Mouse (Mus musculus): ENCODE measurements around the gene Sult1d1. TPM values are rescaled to one million over a fixed set of nuclear protein-coding genes. Genes with fewer than 3 reads are reported as not detected.

The Sult1d1 gene
- not detected for polyA plus RNA-seq (2021)

GRCm38 (mm10) chr5:87568845-87569244 is at the start of gene Sult1d1:
TSS of gene Sult1d1 (minus strand) at chr5:87569027.
- TF ChIP-seq CTCF (IDR thresholded peaks at IDR 0.05): no peak
- ChIA-PET POLR2A (no interaction called here), CTCF (no interaction called here)
- no peaks in the 10 kb centered on the region for H3K27me3 ChIP-seq
- in situ Hi-C loops (cut with MboI; ENCODE audit: low pct_unique_long_range_greater_than_20kb): loop anchor here (5.0 kb wide), 1 partner anchor 37 kb away; no protein-coding TSS in a partner anchor
- no peak for ATAC-seq
- no peak for DNase-seq (ENCODE audit: low read depth, low spot score)

- ATAC-seq (no peak), DNase-seq (ENCODE audit: low read depth, low spot score) (no peak)
- ChIA-PET POLR2A (no interaction called here), CTCF (no interaction called here)
- in situ Hi-C loops (cut with MboI; ENCODE audit: low pct_unique_long_range_greater_than_20kb): no loop called here
- no peaks in the 10 kb centered on the region for H3K27me3 ChIP-seq
- no peak for TF ChIP-seq CTCF (IDR thresholded peaks at IDR 0.05)
Measured at GRCm38 (mm10) chr5:87615128-87615390, 46.2 kb upstream of the Sult1d1 start.

GRCm38 (mm10) chr5:87614364-87615127 is 45.7 kb upstream of the Sult1d1 start:
- ChIA-PET CTCF (no interaction called here), POLR2A (no interaction called here)
- TF ChIP-seq CTCF (IDR thresholded peaks at IDR 0.05): no peak
- in situ Hi-C loops (cut with MboI; ENCODE audit: low pct_unique_long_range_greater_than_20kb): no loop called here
- DNase-seq (ENCODE audit: low read depth, low spot score): no peak
- no peak for ATAC-seq
- H3K27me3 ChIP-seq: no peaks in the 10 kb centered on the region

GRCm38 (mm10) chr5:87601018-87601417 is 32.2 kb upstream of the Sult1d1 start:
- TF ChIP-seq CTCF (IDR thresholded peaks at IDR 0.05): no peak
- ChIA-PET CTCF (no interaction called here), POLR2A (no interaction called here)
- H3K27me3 ChIP-seq: no peaks in the 10 kb centered on the region
- DNase-seq (ENCODE audit: low read depth, low spot score) (no peak), ATAC-seq (no peak)
- in situ Hi-C loops (cut with MboI; ENCODE audit: low pct_unique_long_range_greater_than_20kb): no loop called here

- in situ Hi-C loops (cut with MboI; ENCODE audit: low pct_unique_long_range_greater_than_20kb): no loop called here
- POLR2A ChIA-PET: no interaction called here
- DNase-seq (ENCODE audit: low read depth, low spot score): no peak
- H3K27me3 ChIP-seq: no peaks in the 10 kb centered on the region
- TF ChIP-seq CTCF (IDR thresholded peaks at IDR 0.05): no peak
- ATAC-seq: no peak
- CTCF ChIA-PET: no interaction called here
Measured at GRCm38 (mm10) chr5:87597891-87598290, 29.1 kb upstream of the Sult1d1 start.

- peaks cover 6% of the 10 kb centered on the region for H3K27me3 ChIP-seq
- POLR2A ChIA-PET: no interaction called here
- CTCF ChIA-PET: no interaction called here
- no peak for DNase-seq (ENCODE audit: low read depth, low spot score)
- in situ Hi-C loops (cut with MboI; ENCODE audit: low pct_unique_long_range_greater_than_20kb): no loop called here
- no peak for ATAC-seq
- no peak for TF ChIP-seq CTCF (IDR thresholded peaks at IDR 0.05)
Measured at GRCm38 (mm10) chr5:87591494-87591893, 22.7 kb upstream of the Sult1d1 start, which contains the start of gene Sult1e1. TSS of gene Sult1e1 (minus strand) at chr5:87591594.

GRCm38 (mm10) chr5:87589916-87590315 is 21.1 kb upstream of the Sult1d1 start:
- ChIA-PET POLR2A (no interaction called here), CTCF (no interaction called here)
- DNase-seq (ENCODE audit: low read depth, low spot score): no peak
- no peak for ATAC-seq
- peaks cover 6% of the 10 kb centered on the region for H3K27me3 ChIP-seq
- no peak for TF ChIP-seq CTCF (IDR thresholded peaks at IDR 0.05)
- in situ Hi-C loops (cut with MboI; ENCODE audit: low pct_unique_long_range_greater_than_20kb): no loop called here

- in situ Hi-C loops (cut with MboI; ENCODE audit: low pct_unique_long_range_greater_than_20kb): no loop called here
- DNase-seq (ENCODE audit: low read depth, low spot score) (no peak), ATAC-seq (no peak)
- POLR2A ChIA-PET: no interaction called here
- CTCF ChIA-PET: no interaction called here
- TF ChIP-seq CTCF (IDR thresholded peaks at IDR 0.05): no peak
- no peaks in the 10 kb centered on the region for H3K27me3 ChIP-seq
Measured at GRCm38 (mm10) chr5:87580389-87580788, 11.6 kb upstream of the Sult1d1 start.

- POLR2A ChIA-PET: no interaction called here
- in situ Hi-C loops (cut with MboI; ENCODE audit: low pct_unique_long_range_greater_than_20kb): no loop called here
- no peak for DNase-seq (ENCODE audit: low read depth, low spot score)
- ATAC-seq: no peak
- no peaks in the 10 kb centered on the region for H3K27me3 ChIP-seq
- TF ChIP-seq CTCF (IDR thresholded peaks at IDR 0.05): no peak
- CTCF ChIA-PET: no interaction called here
Measured at GRCm38 (mm10) chr5:87574174-87574573, 5.3 kb upstream of the Sult1d1 start.

- in situ Hi-C loops (cut with MboI; ENCODE audit: low pct_unique_long_range_greater_than_20kb): no loop called here
- ATAC-seq: no peak
- CTCF ChIA-PET: no interaction called here
Measured at GRCm38 (mm10) chr5:87573490-87573889, 4.7 kb upstream of the Sult1d1 start.

GRCm38 (mm10) chr5:87572781-87573180 is 4.0 kb upstream of the Sult1d1 start:
- in situ Hi-C loops (cut with MboI; ENCODE audit: low pct_unique_long_range_greater_than_20kb): no loop called here
- ChIA-PET CTCF (no interaction called here), POLR2A (no interaction called here)

More at GRCm38 (mm10) chr5:87573490-87573889, 4.7 kb upstream of the Sult1d1 start:
- DNase-seq (ENCODE audit: low read depth, low spot score): no peak
- H3K27me3 ChIP-seq: no peaks in the 10 kb centered on the region
- no peak for TF ChIP-seq CTCF (IDR thresholded peaks at IDR 0.05)
- POLR2A ChIA-PET: no interaction called here

GRCm38 (mm10) chr5:87567306-87567705 is 1.5 kb downstream of the Sult1d1 start:
- no peak for ATAC-seq
- POLR2A ChIA-PET: no interaction called here
- no peaks in the 10 kb centered on the region for H3K27me3 ChIP-seq
- CTCF ChIA-PET: interaction anchor here (1.5 kb wide), 1 partner anchor 9 kb away, joined by 4 read pairs; no protein-coding TSS in a partner anchor
- DNase-seq (ENCODE audit: low read depth, low spot score): no peak
- in situ Hi-C loops (cut with MboI; ENCODE audit: low pct_unique_long_range_greater_than_20kb): loop anchor here (5.0 kb wide), 1 partner anchor 35 kb away; no protein-coding TSS in a partner anchor
- TF ChIP-seq CTCF (IDR thresholded peaks at IDR 0.05): no peak

More at GRCm38 (mm10) chr5:87572781-87573180, 4.0 kb upstream of the Sult1d1 start:
- DNase-seq (ENCODE audit: low read depth, low spot score) (no peak), ATAC-seq (no peak)
- no peak for TF ChIP-seq CTCF (IDR thresholded peaks at IDR 0.05)
- no peaks in the 10 kb centered on the region for H3K27me3 ChIP-seq

Measured in Patski (cell line).